Mouse (Mus musculus): ENCODE data around the gene Phxr2.
A peak's percentile ranks its signal among the peaks of the same experiment; 100 is the strongest.

The Phxr2 gene

DNA sequence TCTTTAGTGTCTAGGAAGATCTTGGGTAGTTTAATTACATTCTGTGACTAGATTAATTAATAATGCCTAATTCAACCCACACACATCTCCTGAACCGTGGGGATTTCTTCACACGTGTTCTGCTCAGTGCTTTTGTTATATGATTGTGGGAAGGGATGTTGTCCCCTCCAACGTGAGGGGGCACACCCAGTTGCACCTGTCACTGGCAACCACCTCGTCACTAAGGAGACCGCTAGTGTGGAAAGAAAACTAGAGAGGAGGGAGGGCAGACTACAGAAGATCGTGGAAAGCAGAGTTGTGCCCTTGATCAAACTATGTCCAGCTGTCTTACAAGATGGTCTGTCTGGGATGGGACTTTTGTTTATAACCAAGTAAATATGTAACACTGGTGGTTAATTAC lies 40.1 kb downstream of the Phxr2 start:
- peak; percentile 24 for DNase-seq

- no peak for DNase-seq
These were observed 40.9 kb downstream of the Phxr2 start for GRCm38 (mm10) chr10:99085240-99085587.

DNA sequence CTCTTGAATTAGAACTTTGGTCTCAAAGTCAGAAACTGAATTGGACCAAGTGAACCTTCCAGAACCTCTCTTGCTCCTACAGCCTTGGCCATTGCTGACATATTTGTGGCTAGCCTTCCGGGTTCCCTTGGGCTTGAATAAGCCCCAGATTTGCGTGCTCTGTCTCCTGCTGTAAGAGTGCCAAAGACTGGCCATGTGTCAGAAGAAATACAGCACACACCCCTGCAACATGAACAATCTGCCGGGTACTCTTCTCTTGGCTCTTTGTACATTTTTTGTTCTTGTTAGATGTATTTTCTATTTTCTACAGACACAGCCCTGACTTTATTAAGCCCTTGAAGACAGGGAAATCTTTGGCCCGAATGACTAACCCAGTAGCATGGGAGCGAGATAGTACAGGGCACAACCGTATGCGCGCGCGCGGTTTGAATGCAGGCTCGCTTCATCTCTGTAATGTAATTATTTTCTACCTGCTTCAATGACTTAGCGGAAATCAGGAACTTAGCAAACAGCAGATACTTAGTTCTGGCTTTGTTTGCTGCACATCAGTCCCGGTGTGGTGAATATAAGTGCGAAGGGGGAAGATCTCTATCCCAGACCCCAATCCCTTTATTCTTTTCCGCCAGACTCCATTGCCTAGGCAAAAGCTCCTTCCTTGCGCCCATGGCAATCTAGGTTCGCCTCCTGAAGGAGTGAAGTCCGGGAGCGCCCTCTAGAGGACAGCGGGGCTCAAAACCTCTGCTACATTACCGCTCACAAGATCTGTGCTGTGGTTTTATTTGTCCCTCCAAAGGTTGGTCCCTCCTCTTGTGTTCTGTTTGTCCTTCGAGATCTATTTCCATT lies 41.5 kb downstream of the Phxr2 start:
- DNase-seq: peak; percentile 94

DNA sequence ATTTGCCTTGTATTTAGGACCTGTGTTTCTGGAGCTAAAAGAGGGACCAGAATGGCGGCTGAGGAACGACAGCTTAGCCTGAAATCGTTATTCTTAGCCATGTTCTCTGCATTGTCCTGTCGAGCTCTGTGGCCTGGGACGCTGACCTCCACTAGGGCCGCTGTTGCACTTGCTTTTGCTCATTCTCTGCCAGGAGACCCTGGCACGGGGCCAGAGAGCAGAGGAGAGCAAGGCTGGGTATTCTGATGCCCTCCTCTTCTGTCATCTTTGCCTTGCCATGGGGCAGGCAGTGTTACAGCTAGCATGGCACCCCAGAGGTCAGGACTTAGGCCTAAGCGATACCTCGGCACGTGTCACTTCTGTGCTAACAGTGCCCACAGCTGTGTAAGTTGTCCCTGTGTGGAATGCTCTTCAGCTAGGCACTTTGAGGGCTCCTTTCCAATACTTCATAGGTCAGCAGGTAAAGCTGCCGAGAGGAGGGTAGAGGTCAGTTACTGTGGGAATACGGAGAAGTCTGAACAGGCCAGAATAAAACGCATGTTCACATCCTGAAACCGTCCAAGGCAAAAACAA lies 42.6 kb downstream of the Phxr2 start:
- peak; percentile 87 for DNase-seq

GRCm38 (mm10) chr10:99081569-99081990 lies 44.5 kb downstream of the Phxr2 start:
- DNase-seq: peak; percentile 87

DNA sequence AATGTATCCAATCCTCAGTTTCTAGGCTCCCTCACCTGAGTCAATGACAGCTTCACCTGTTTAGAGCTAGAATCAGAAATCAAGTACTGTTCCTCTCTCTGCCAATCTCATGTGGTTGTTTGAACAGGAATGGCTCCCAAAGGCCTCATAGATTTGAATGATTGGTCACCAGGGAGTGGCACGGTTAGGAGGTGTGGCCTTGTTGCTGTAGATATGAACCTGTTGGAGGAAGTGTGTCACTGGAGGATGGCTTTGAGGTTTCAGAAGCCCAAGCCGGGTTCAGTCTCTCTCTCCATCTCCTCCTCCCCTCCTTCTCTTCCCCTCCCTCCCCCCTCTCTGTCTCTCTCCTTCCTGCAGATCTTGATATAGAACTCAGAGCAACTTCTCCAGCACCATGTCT lies 47.5 kb downstream of the Phxr2 start:
- DNase-seq: peak; percentile 29

GRCm38 (mm10) chr10:99076113-99076895 lies 49.8 kb downstream of the Phxr2 start:
- DNase-seq: peak; percentile 64

Data from heart, adult 11 months (tissue).